Mouse (Mus musculus): Measurements from ENCODE around the gene Zswim9. TPM values are rescaled to one million over a fixed set of nuclear protein-coding genes. Genes with fewer than 3 reads are reported as not detected.

The Zswim9 gene
- 1.7 TPM for polyA plus RNA-seq (2017; shearing (Covaris generic))

GRCm38 (mm10) chr7:13278308-13278891, at the start of gene Zswim9:
Zswim9 (minus strand) TSS chr7:13278721.

GRCm38 (mm10) chr7:13324316-13324715, 45.8 kb upstream of the Zswim9 start, which contains the start of gene Pla2g4c:
Pla2g4c (plus strand) TSS chr7:13324655.

DNA sequence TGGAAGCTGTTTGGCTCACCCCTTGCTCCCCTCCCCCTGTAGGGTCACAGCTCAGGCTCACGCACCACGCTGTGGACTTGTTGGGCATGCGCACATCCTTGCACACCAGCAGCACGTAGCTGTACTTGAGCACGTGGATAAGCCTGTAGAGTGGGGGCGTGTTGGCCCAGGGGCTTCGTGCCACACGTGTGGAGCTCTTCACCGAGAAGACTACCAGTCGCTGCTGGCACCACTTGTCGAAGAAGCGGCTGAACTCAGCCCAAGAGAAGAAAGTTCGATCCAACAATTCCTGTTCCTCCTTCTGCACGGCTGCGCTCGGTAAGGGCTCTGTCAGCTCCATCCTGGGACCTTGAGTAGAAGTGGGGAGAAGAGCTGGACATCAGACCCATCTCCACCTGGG, 1.4 kb downstream of the Zswim9 start, which contains the start of gene Lig1:
Lig1 (plus strand) TSS at position 203 of the 400 bp plus-strand sequence.

GRCm38 (mm10) chr7:13212720-13213119, 65.8 kb downstream of the Zswim9 start, which contains the start of gene Vmn1r89:
Vmn1r89 (plus strand) TSS chr7:13213020.

Other genes starting within 250 kb of the Zswim9 start
- gene Chmp2a, start 243.9 kb downstream of the Zswim9 start, polyA plus RNA-seq (2017; shearing (Covaris generic)), result 163 TPM
- 133 TPM for gene Ube2m, start 240.4 kb downstream of the Zswim9 start, polyA plus RNA-seq (2017; shearing (Covaris generic))
- 0.09 TPM for gene Mzf1, start 224.0 kb downstream of the Zswim9 start, polyA plus RNA-seq (2017; shearing (Covaris generic))
- not detected for gene Vmn1r85, start 183.5 kb downstream of the Zswim9 start, polyA plus RNA-seq (2017; shearing (Covaris generic))
- gene Vmn1r86, start 158.8 kb downstream of the Zswim9 start, polyA plus RNA-seq (2017; shearing (Covaris generic)), result not detected
- 0.16 TPM for gene Vmn1r87, start 138.6 kb downstream of the Zswim9 start, polyA plus RNA-seq (2017; shearing (Covaris generic))
- 0.07 TPM for gene Vmn1r88, start 119.2 kb downstream of the Zswim9 start, polyA plus RNA-seq (2017; shearing (Covaris generic))
- not detected for gene Vmn1r89, start 65.7 kb downstream of the Zswim9 start, polyA plus RNA-seq (2017; shearing (Covaris generic))
- 13.6 TPM for gene Lig1, start 1.4 kb downstream of the Zswim9 start, polyA plus RNA-seq (2017; shearing (Covaris generic))
- not detected for gene Pla2g4c, start 45.9 kb upstream of the Zswim9 start, polyA plus RNA-seq (2017; shearing (Covaris generic))
- not detected for gene Cabp5, start 119.4 kb upstream of the Zswim9 start, polyA plus RNA-seq (2017; shearing (Covaris generic))
- not detected for gene Bsph1, start 172.1 kb upstream of the Zswim9 start, polyA plus RNA-seq (2017; shearing (Covaris generic))

Measured in effector memory CD4-positive, alpha-beta T cell, adult 5 months (primary cell).